Mouse (Mus musculus) neural tube, embryonic 11.5 days (tissue): ENCODE results near the gene Tmem104. TPM values are rescaled to one million over a fixed set of nuclear protein-coding genes. Genes with fewer than 3 reads are reported as not detected.

Experiments
- ATAC-seq: fragments of 200-750 bp; cut with Nextera tagmentation; 2 replicates; pipeline ENCODE4 v1.8.0; 2017; ENCODE audit warnings: moderate number of reproducible peaks, mild to moderate bottlenecking, moderate TSS enrichment, moderate library complexity; ENCODE audit not compliant: insufficient read depth, low FRiP score, low TSS enrichment
- DNase-seq: peaks from one replicate; pipeline ENCODE4 v3.0.0-alpha.2; 2015; ENCODE audit warnings: low spot score
- H3K27ac ChIP-seq: fragments of 300-500 bp; sonication (generic); 2 replicates; pipeline ENCODE4 v1.5.1; 2014; ENCODE audit warnings: low read depth, mild to moderate bottlenecking, low read length
- H3K27me3 ChIP-seq: fragments of 300-500 bp; sonication (generic); 2 replicates; pipeline ENCODE4 v1.6.1; 2014; ENCODE audit warnings: mild to moderate bottlenecking, low read length, mixed read lengths; ENCODE audit not compliant: control insufficient read depth, insufficient read depth
- H3K36me3 ChIP-seq: fragments of 300-500 bp; sonication (generic); 2 replicates; pipeline ENCODE4 v1.6.1; 2014; ENCODE audit warnings: mild to moderate bottlenecking, low read length, moderate library complexity, mixed read lengths; ENCODE audit not compliant: control insufficient read depth, insufficient read depth
- H3K4me1 ChIP-seq: fragments of 300-500 bp; sonication (generic); 2 replicates; pipeline ENCODE4 v1.6.1; 2014; ENCODE audit warnings: low read length, mixed read lengths; ENCODE audit not compliant: control insufficient read depth, insufficient read depth
- H3K4me2 ChIP-seq: fragments of 300-500 bp; sonication (generic); 2 replicates; pipeline ENCODE4 v1.6.1; 2014; ENCODE audit warnings: low read depth, mild to moderate bottlenecking, moderate library complexity
- H3K4me3 ChIP-seq: fragments of 300-500 bp; sonication (generic); 2 replicates; pipeline ENCODE4 v1.5.1; 2014; ENCODE audit warnings: low read depth, low read length
- H3K9ac ChIP-seq: fragments of 300-500 bp; sonication (generic); 2 replicates; pipeline ENCODE4 v1.6.1; 2014; ENCODE audit warnings: mild to moderate bottlenecking, low read length
- H3K9me3 ChIP-seq: fragments of 300-500 bp; sonication (generic); 2 replicates; pipeline ENCODE4 v1.6.1; 2016; ENCODE audit warnings: low read length; ENCODE audit not compliant: control insufficient read depth
- WGBS: fragments of 180-500 bp; shearing (Covaris S2); extraction: QIAGEN DNeasy Blood & Tissue Kit; methylation state at CpG from one replicate; pipeline ENCODE4 v1.1.7; 2014; 5-methylcytosine and 5-hydroxymethylcytosine counted together
- polyA plus RNA-seq: library from polyadenylated mRNA; unstranded; fragments of >200 nt; fragmentation: Nextera tagmentation; extraction: Ambion mirVana; gene quantifications from 2 replicates; pipeline ENCODE4 v1.2.1, GENCODE M21; 2014

Tmem104 gene
- polyA plus RNA-seq, 1 experiment from 2014 or later, result 11.0 TPM

- Histone ChIP-seq H3K27ac (peak overlapping the region; percentile 28), H3K36me3 (no peaks in the 10 kb centered on the region), H3K4me3 (no peak overlapping the region), H3K4me1 (peaks cover 46% of the 10 kb centered on the region), H3K27me3 (no peaks in the 10 kb centered on the region), H3K9me3 (no peaks in the 10 kb centered on the region), H3K9ac (no peak overlapping the region), H3K4me2 (no peak overlapping the region)
- peak; percentile 36; the same call in 1 of the 2 replicates for ATAC-seq
- 10% methylated on average over 5 of the region's 5 CpGs for WGBS
- DNase-seq, result peak; percentile 67
Observed at GRCm38 (mm10) chr11:115236570-115236969, 49.3 kb downstream of the Tmem104 start.

DNA sequence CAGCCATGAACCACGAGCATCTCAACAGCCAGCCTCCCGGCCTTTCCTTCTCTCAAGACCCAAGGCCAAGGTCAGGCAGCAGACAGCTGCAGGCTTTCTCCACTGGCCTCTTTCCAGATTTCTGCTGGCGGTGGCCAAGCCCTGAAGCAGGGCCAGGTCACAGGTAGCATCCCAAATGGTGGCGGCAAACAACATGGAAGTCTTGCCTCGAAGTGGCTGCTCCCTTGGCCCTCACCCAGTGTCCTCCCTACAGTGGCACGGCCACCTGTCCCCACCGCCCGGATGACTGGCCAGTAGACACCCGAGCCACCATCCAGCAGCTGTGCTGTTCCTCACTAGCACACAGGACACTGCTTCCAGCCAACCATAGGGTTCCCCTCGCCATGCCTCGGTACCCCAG, 54.1 kb downstream of the Tmem104 start:
- Histone ChIP-seq H3K4me1 (peaks cover 43% of the 10 kb centered on the region), H3K9ac (no peak overlapping the region), H3K36me3 (no peaks in the 10 kb centered on the region), H3K9me3 (no peaks in the 10 kb centered on the region), H3K27me3 (peaks cover 4% of the 10 kb centered on the region; the same call in 1 of the 2 replicates), H3K4me2 (no peak overlapping the region), H3K27ac (no peak overlapping the region), H3K4me3 (no peak overlapping the region)
- WGBS, result 73% methylated on average over 11 of the region's 11 CpGs
- DNase-seq (no peak), ATAC-seq (peak; percentile 36; the same call in 1 of the 2 replicates)

DNA sequence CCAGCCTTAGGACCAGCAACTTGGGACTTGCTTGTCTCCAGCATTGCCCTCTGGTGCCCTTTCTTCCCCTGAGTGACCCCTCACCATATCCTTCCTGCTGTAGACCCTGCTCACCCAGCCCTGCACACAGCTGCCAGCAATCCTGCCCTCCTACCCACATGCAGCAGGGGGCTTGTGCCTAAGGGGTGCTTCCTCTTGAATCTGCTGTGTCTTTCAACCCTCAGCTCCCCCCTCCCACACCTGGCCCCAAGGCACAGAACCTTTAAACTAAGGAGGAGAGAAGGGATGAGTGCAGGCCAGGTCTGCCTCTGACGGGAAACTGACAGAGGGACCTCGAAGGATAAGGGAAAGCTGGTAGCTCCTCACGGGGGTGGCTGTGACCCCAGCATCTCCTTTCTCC, 55.5 kb downstream of the Tmem104 start:
- Histone ChIP-seq H3K9me3 (no peaks in the 10 kb centered on the region), H3K4me2 (no peak overlapping the region), H3K4me3 (no peak overlapping the region), H3K27ac (no peak overlapping the region), H3K4me1 (peaks cover 48% of the 10 kb centered on the region), H3K36me3 (no peaks in the 10 kb centered on the region), H3K9ac (no peak overlapping the region), H3K27me3 (peaks cover 12% of the 10 kb centered on the region; the same call in 1 of the 2 replicates)
- no peak for ATAC-seq
- no peak for DNase-seq
- 81% methylated on average over 3 of the region's 3 CpGs for WGBS

- peaks cover 20% of the 10 kb centered on the region for H3K27me3 ChIP-seq
- no peak overlapping the region for H3K9ac ChIP-seq
- 88% methylated on average over 12 of the region's 12 CpGs for WGBS
- no peak for DNase-seq
- H3K9me3 ChIP-seq, result no peaks in the 10 kb centered on the region
- no peak overlapping the region for H3K27ac ChIP-seq
- ATAC-seq, result no peak
- H3K4me1 ChIP-seq, result peaks cover 49% of the 10 kb centered on the region
- no peak overlapping the region for H3K4me3 ChIP-seq
- H3K4me2 ChIP-seq, result no peak overlapping the region
- H3K36me3 ChIP-seq, result no peaks in the 10 kb centered on the region
Observed at GRCm38 (mm10) chr11:115243783-115244182, 56.5 kb downstream of the Tmem104 start.

DNA sequence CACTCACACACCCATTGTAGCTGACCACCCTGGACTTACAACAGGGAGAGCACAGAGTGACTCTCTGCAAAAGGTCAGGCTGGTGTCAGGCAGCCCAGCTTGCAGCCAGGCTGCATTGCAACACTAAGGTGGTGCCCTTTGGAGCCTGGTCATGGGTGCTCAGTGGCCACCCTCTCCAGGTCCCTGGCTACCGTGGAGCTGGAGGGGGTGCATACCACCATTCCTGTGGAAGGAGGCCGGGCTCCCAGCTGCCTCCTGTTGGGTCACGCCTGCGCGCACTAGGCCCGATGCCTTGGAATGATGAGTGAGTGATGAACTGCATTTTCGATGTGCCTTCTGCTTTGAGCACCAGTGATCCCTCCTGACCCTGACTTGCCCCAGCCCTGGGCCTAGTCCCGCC, 57.6 kb downstream of the Tmem104 start:
- Histone ChIP-seq H3K9me3 (no peaks in the 10 kb centered on the region), H3K4me1 (peaks cover 48% of the 10 kb centered on the region), H3K36me3 (no peaks in the 10 kb centered on the region), H3K9ac (no peak overlapping the region), H3K27ac (0 out of 2 replicates have a peak overlapping the region, but pooled peaks have one; percentile 8), H3K4me3 (no peak overlapping the region), H3K27me3 (peaks cover 30% of the 10 kb centered on the region), H3K4me2 (no peak overlapping the region)
- WGBS, result 81% methylated on average over 8 of the region's 8 CpGs
- DNase-seq (no peak), ATAC-seq (no peak)

- H3K4me1 ChIP-seq, result peaks cover 48% of the 10 kb centered on the region
Observed at GRCm38 (mm10) chr11:115246386-115246785, 59.1 kb downstream of the Tmem104 start.

GRCm38 (mm10) chr11:115247240-115247639, 60.0 kb downstream of the Tmem104 start:
- WGBS, result 28% methylated on average over 3 of the region's 3 CpGs
- Histone ChIP-seq H3K4me3 (no peak overlapping the region), H3K9ac (no peak overlapping the region), H3K27me3 (peaks cover 48% of the 10 kb centered on the region), H3K4me1 (peaks cover 43% of the 10 kb centered on the region), H3K36me3 (no peaks in the 10 kb centered on the region), H3K9me3 (no peaks in the 10 kb centered on the region), H3K27ac (no peak overlapping the region), H3K4me2 (no peak overlapping the region)
- ATAC-seq (no peak), DNase-seq (no peak)

More at GRCm38 (mm10) chr11:115246386-115246785, 59.1 kb downstream of the Tmem104 start:
- WGBS, result 79% methylated on average over 8 of the region's 8 CpGs
- no peak overlapping the region for H3K27ac ChIP-seq
- H3K4me3 ChIP-seq, result no peak overlapping the region
- H3K4me2 ChIP-seq, result no peak overlapping the region
- no peaks in the 10 kb centered on the region for H3K9me3 ChIP-seq
- DNase-seq (no peak), ATAC-seq (no peak)
- no peaks in the 10 kb centered on the region for H3K36me3 ChIP-seq
- H3K9ac ChIP-seq, result no peak overlapping the region
- H3K27me3 ChIP-seq, result peaks cover 45% of the 10 kb centered on the region

GRCm38 (mm10) chr11:115247945-115248344, 60.7 kb downstream of the Tmem104 start:
- DNase-seq, result no peak
- H3K27me3 ChIP-seq, result peaks cover 48% of the 10 kb centered on the region

GRCm38 (mm10) chr11:115249721-115250404, 62.6 kb downstream of the Tmem104 start:
- peak overlapping the region; percentile 48 for H3K9ac ChIP-seq
- no peaks in the 10 kb centered on the region for H3K9me3 ChIP-seq
- peaks cover 48% of the 10 kb centered on the region for H3K27me3 ChIP-seq
- H3K4me2 ChIP-seq, result peak overlapping the region; percentile 80
- 4% methylated on average over 63 of the region's 63 CpGs for WGBS
- no peak overlapping the region for H3K27ac ChIP-seq
- H3K4me3 ChIP-seq, result peak overlapping the region; percentile 42
- no peaks in the 10 kb centered on the region for H3K36me3 ChIP-seq
- no peak for ATAC-seq
- DNase-seq, result peak; percentile 50
- H3K4me1 ChIP-seq, result peaks cover 37% of the 10 kb centered on the region

More at GRCm38 (mm10) chr11:115247945-115248344, 60.7 kb downstream of the Tmem104 start:
- Histone ChIP-seq H3K4me3 (no peak overlapping the region), H3K36me3 (no peaks in the 10 kb centered on the region), H3K4me2 (no peak overlapping the region), H3K9me3 (no peaks in the 10 kb centered on the region), H3K9ac (no peak overlapping the region), H3K4me1 (peaks cover 40% of the 10 kb centered on the region), H3K27ac (no peak overlapping the region)
- 75% methylated on average over 6 of the region's 6 CpGs for WGBS
- ATAC-seq, result no peak
